Mouse (Mus musculus) ES-E14 (cell line): ENCODE results near the gene Snx7.

Experiments
- CHD2 ChIP-seq: IDR thresholded peaks from 2 replicates; pipeline ENCODE4 v1.6.1; 2014; ENCODE audit warnings: mild to moderate bottlenecking, low read depth, low read length, inconsistent platforms
- ZC3H11A ChIP-seq: IDR thresholded peaks from 2 replicates; pipeline ENCODE4 v1.6.1; 2012; ENCODE audit warnings: low read depth, mild to moderate bottlenecking, inconsistent platforms, low read length, borderline replicate concordance

DNA sequence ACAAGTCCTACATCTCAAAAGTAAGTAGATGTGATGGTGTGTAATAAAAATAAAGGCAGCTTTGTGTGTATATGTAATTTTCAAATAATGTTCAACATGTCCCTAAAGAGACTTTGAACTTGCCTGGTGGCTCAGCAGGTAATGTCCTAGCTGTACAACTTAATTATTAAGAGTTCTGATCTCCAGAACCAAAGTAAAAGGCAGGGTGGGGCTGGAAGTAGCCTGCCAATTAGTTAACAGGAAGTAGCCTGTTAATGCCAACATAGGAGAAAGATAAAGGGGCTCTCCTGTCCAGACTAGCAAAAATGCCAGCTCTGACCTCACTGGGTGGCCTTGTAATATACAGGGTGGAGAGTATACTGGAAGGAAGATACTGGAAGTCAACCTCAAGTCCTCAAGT is 3.1 kb downstream of the Snx7 start:
- no peak for TF ChIP-seq ZC3H11A
- no peak for TF ChIP-seq CHD2
